Mouse (Mus musculus) forelimb bud, embryonic 11.5 days (tissue): ENCODE results near the gene Marcks.

Experiments used
- DNase-seq: peaks from one replicate; pipeline ENCODE4 v3.0.0-alpha.2; 2012; ENCODE audit warnings: low read depth, low spot score

Gene Marcks

DNA sequence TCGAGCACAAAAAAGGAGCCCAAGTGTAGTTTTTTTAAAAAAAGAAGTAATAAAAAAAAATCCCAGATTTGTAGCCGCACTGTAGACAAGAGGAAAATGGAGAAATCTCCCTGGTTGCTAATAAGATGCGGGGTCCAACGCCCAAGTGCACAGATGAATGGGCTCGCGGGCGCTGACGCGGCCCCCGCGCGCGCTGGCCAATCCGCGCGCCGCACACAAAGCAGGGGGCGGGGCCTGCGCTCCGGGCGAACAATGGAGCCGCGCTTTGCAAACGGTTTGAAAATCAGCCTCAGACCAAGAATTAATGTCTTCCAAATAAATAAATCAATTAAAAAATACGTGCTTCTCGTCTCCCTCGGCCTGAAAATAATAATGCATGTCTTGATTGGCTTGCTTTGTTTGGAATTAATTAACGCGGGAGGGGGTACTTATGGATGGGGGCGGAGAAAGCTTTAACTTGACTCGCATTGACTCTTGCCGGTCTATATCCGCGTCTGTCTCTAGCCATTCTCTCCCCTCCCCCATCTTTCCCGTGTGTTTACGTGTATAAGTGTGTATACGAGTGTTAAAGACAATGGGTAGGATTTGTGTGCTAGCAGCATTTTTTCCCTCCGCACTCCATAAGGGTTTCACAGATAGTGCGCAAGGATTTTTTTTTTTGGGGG is at the start of gene Marcks:
Marcks (minus strand) TSS at position 143 of the 665 bp plus-strand sequence.
- peak; percentile 96 for DNase-seq

DNA sequence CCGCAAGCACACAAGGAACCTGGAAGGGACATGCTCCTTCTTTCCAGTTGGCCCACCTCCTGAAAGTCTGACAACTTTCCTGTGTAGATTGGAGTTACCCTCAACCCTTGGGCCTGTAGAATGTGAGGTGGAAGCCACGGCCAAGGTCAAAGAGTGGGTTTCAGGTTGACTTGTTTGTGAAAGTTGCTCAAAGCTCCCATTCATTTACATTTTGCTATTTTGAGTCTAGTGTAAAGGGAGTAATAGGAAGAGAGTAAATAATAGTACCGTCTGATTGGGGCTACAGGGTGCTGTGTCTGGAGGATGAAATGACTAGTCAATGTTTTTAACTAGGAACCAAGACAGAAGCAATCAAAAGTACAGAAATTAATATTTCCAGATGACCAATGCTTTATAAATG is 38.4 kb upstream of the Marcks start:
- DNase-seq: no peak

DNA sequence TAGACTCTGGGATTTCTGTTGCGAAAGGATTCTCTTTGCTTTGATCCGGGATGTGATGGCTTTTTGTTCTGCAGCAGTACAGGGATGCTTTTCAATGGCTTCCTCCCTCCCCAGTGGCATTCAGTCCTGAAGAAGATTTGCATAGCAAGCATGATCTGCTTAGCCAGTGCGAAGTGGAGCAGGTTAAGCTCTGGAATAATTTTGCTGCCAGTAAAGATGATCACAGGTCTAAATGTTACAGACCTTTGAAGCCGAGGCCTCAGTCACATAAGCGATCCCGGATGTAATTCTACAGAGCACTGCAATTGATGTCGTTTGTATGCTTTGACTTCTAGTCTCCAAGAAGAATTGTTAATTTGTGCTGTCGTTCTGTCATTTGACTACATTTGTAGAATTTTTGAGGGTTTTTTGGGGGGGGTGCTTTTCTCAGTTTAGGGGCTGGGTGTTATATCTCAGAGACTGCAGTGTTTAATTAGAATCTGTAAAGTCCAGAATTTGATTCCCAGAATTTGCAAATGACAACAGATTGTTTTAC is 33.8 kb upstream of the Marcks start:
- DNase-seq: no peak

GRCm38 (mm10) chr10:37171711-37172415 is 33.1 kb upstream of the Marcks start:
- DNase-seq: no peak

- no peak for DNase-seq
Observed at GRCm38 (mm10) chr10:37170878-37171277, 32.2 kb upstream of the Marcks start.

- DNase-seq: no peak
Observed at GRCm38 (mm10) chr10:37170466-37170865, 31.7 kb upstream of the Marcks start.

GRCm38 (mm10) chr10:37167527-37167926 is 28.8 kb upstream of the Marcks start:
- DNase-seq: no peak

GRCm38 (mm10) chr10:37159731-37160130 is 21.0 kb upstream of the Marcks start:
- no peak for DNase-seq

DNA sequence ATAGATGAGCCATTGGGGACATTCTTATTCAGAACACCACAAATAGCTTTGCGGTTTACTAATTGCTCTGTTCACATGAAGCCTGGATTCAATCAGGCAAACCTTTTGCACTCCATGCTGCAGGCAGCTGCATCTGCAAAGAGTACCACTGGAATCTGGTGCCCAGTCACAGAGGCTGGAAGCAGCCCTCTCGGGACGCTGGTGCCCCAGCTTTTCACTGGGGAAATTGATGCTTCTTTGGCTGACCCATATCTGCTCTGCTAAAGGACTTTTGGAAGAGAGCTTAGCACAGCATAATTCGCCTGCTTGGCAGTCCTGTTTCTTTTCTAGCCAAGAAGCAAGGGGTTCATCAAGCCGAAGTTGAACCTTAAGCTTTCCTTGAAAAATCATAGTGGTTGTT is 18.4 kb upstream of the Marcks start:
- DNase-seq: no peak

DNA sequence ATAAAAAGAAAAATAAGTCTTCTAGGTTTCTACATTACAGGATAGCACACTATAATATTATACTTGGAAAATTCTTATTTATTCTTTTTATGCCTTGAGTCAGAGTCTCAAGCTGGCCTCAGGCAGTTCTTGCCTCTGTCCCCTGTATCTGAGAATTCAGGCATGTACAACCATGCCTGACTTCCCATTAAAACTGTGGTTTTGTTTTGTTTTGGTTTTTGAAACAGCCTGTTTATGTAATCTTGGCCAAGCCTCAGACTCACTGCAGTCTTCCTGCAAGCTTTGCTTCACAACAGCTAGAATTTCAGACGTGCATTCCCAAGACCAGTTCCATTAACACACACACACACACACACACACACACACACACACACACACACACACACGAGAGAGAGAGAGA is 16.4 kb upstream of the Marcks start:
- DNase-seq: no peak

DNA sequence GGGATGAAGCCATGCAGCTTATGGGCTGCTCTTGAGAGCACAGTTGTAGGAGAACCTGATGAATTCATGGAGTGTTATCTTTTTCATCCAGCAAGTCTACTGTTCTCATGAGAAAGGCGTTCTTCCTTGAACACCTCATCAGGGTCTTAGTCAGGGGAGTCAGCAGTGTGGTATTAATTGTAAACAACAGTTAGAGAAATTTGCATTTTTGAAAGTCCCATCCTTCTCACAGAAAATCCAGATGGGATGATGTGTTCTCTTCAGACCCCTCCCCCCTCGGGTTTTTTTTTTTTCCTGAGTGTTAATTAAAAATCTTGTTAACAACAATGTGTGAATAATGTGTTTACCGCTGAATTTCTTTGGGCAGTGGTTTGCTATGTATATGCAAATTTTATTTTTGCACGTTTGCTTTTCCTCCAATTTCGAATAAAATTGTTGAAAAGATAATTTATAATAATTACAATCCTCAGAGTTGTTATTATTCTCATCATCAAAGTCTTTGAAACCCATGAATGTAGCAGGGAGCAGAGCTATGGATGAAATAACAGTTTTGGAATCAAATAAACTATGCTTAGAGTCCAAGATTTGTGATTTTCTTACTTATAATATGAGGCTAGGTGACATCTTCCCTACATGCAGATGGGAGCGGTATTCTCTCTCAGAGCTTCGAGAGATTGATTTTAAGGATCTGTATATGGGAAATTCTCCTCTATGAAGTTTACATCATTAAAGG is 13.0 kb upstream of the Marcks start:
- no peak for DNase-seq

- no peak for DNase-seq
Observed at GRCm38 (mm10) chr10:37148016-37148415, 9.3 kb upstream of the Marcks start.

- DNase-seq: no peak
Observed at GRCm38 (mm10) chr10:37145456-37145855, 6.7 kb upstream of the Marcks start.

GRCm38 (mm10) chr10:37141621-37142020 is 2.9 kb upstream of the Marcks start:
- DNase-seq: no peak

DNA sequence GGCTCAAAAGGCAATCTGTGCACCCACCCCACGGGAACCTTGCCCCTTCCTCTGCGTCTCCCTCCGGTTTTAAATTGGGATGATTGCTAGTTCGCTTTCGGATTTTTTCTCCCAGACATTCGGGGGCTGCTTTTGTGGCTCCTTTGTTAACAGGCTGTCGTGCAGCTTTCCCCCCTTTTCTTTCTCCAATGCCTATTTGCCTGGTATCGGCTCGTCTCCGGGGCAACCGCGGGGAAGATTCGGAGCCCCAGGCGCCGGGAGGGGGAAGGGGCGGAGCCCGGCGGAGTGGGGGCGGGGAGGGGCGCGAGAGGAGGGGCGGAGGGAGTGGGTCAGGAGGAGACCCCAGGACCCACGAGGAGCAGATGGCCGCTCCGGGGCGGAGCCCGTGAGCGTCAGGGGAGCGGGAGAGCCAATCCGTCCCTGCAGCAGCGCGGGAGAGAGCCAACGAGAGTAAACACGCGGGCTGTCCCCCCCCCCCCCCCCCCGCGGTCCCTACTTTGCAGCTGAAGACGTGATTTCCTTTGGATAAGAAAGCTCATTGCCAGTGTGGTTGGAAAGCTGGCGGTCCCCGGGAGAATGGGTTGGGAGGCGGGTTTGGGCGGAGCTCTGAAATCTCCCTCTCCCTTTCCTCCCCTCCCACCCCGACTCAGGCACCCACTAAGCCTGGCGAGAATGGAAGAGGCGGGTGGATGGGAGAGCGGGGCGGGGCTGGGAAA is 2.2 kb upstream of the Marcks start:
- peak; percentile 97 for DNase-seq

DNA sequence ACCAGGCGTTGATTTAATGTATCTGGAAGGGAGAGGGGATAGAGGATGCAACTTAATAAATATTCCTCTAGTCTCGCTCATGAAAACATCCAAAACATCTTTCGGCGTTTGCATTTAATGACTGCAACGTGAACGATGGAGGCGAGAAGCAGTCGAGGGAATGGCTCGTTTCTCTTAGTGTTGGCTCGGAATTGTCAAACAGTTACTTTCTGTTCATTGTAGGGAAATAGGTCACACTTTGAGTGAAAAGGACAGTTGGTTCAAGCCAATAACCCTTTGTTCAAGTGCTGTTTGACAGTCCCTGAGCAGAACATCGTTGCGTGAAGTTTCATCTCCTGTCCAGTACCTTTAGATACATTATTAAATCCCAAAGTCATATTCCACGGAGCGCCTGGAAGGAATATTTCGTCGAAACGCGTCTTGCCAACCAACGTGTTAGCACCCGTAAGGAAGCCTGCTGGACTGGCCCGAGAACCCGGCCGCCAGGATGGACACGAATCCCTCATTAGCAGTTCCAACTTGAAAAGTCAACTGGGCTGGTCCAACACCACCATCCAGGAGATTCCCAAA is 1.5 kb upstream of the Marcks start:
- no peak for DNase-seq

GRCm38 (mm10) chr10:37139443-37140165 is 884 bp upstream of the Marcks start:
- DNase-seq: peak; percentile 61

GRCm38 (mm10) chr10:37138311-37138731 is 399 bp downstream of the Marcks start:
- no peak for DNase-seq

GRCm38 (mm10) chr10:37137531-37138310 is 999 bp downstream of the Marcks start:
- peak; percentile 73 for DNase-seq

- DNase-seq: peak; percentile 89
Observed at GRCm38 (mm10) chr10:37136981-37137518, 1.7 kb downstream of the Marcks start.
